Mouse (Mus musculus): ENCODE results near the gene Ppara.

Ppara gene

DNA sequence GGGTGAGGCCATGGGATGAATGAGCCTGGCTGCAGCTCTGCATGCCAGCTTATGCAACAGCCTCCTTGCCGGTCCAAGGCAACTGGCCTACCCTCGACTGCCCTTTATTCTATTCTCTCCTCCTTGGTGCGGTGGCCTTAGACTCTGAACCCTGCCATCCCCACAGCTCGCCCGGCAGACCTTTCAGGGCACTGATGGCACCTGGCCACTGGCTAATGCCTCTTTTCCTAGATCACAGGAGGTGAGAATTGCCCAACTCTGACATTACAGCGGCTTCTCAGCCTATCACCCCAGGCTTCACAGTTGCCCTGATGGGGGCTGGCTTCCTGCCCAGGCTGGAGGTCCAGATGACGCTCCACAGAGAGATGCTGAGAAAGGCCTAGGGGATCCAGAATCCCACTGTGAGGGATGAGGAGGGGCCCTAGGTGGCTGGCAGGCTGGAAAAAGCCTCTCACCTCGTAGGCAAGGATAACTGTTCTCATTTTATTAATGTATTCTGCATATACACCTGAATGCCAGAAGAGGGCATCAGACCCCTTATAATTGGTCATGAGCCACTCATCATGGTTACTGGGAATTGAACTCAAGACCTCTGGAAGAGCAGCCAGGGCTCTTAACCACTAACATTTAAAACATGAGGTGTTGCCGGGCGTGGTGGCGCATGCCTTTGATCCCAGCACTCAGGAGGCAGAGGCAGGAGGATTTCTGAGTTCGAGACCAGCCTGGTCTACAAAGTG lies 117.0 kb downstream of the Ppara start:
- no peak for DNase-seq (ENCODE audit: low spot score in 2 of 2)

All from cerebellum, postnatal 4 days (tissue).